Mouse (Mus musculus): ENCODE results near the gene Asic2.
A peak's percentile ranks its signal among the peaks of the same experiment; 100 is the strongest.

The Asic2 gene

GRCm38 (mm10) chr11:81750016-81750415, 218.2 kb downstream of the Asic2 start:
- no peak for DNase-seq (ENCODE audit: low spot score)

DNA sequence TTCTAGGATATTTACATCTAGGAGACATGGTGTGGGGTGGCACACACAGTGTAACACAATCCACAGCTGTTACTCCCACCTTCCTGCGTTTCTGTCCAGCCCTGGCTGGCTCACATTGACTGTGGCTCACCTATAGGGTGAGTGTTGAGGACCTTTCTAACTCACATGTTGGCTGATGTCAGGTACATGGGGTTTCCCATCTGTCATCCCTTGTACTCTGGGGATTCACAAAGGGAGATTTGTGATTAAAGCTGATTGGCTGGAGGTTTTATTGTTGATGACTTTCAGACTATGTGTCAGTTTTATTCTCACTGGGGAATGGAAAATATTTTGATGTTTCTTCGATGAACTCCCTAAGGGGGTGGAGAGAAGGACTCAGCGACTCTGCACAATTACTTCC, 229.3 kb downstream of the Asic2 start:
- no peak for DNase-seq (ENCODE audit: low spot score)

DNA sequence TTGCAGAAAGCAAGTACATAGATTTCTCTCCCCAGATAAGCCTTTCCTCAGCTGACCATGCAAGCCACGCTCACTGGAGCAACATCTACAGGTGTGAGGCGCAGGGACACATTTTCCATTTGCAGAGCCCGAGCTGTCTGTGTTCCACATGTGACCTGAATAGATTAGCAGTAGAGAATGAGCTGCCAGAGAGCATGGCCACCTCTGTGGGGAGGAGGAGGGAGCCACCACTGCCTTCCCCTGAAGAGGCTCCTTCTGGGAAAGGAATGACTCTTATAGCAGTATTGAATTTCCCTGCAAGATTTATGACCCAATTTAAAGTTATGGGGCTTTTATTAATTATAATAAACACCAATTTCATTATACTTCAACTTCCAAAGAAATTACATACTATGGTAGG, 230.5 kb downstream of the Asic2 start:
- DNase-seq (ENCODE audit: low spot score), result no peak

DNA sequence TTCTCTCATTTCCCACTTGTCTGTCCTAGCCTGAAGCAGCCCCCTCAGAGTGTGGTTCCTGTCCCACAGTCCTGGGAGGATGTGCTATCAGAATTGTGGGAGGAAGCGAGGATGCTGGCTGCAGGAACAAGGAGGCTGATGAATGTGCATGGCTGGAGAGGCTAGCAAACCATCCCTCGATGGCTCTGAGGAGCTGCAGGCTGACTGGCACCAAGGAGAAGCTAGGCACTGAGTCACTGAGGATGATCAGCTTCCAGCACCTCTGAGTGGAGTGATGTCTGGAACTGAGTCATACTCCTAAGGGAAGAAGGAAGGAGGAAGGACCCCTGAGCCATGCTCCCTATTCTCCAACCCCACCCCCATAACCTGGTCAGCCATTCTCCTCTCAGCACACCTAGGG, 246.2 kb downstream of the Asic2 start:
- DNase-seq (ENCODE audit: low spot score), result no peak

- DNase-seq (ENCODE audit: low spot score), result no peak
Observed at GRCm38 (mm10) chr11:81714801-81715200, 253.5 kb downstream of the Asic2 start.

DNA sequence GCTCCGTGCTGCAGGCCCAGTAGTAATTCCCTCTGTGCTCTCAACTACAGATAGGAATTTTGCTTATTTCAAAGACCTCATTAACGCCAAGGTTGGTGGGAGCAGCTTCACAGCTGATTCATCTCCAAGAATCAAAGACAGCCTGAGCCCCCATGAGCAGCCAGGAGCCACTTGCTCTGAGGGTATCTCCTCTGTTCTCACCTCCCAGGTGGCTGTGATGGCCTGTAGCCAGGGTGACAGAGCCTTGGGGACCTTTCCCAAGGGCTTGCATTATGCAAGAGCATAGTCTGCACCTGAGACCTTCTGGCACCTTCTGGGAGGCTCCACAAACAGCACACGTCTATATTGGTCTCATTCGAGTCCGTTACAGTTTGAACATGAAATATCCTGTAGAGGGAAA, 261.3 kb downstream of the Asic2 start:
- no peak for DNase-seq (ENCODE audit: low spot score)

DNA sequence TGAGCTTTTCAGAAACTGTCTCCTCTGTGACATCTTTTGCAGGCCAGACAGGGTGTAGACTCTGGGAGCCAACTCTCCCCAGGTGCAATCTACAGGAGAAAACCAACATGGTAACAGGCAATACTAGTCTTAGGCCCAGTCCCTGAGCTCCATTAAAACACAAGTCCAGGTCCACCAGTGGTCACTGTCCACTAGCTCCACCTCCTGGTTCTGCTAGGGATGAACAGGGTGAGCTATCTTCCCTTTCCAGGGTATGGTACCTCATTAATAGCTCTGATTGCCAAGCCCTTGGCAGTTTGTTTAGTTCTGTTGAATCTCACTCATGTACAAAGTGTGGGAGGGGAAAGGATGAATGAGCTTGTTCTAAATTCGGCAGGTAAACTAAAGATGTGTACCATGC, 270.2 kb downstream of the Asic2 start:
- no peak for DNase-seq (ENCODE audit: low spot score)

DNA sequence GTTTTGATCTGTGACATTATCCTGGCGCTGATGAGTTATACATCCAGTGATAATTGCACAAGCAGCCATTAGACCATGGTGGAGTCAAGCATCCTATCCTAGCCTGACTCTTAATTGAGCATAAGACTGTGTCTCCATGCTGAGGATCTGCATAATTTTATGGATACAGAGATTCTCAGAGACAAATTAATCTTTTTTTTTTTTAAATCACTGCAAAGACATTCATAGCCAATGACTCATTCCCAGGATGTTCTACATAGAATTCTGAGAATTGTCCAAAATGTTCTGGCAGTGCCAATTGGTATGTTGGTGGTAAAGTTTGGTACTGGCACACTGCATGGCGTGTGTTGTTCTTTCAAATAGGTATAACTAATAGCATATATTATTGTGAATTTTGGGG, 272.8 kb downstream of the Asic2 start:
- DNase-seq (ENCODE audit: low spot score), result no peak

- DNase-seq (ENCODE audit: low spot score), result no peak
Observed at GRCm38 (mm10) chr11:81680511-81680910, 287.7 kb downstream of the Asic2 start.

DNA sequence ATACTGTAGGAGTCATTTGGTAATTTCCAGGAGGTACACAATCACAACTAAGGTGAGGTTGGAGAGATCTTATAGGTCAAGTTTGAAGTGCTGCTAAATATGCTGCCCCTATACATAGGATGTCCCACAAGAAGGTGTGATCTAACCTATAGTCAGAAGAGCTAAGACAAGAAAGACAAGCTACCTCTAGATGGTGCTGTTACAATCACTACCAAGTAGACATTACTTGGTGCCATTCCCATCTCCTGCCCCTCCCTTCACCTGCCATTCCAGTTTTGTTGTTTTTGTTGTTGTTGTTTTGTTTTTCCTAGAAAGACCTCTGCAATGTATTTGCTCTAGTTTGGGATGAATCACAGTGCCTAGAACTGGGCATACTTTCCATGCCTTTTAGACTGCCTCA, 296.5 kb downstream of the Asic2 start:
- no peak for DNase-seq (ENCODE audit: low spot score)

GRCm38 (mm10) chr11:81670436-81670835, 297.8 kb downstream of the Asic2 start:
- DNase-seq (ENCODE audit: low spot score), result no peak

GRCm38 (mm10) chr11:81658850-81659249, 309.4 kb downstream of the Asic2 start:
- DNase-seq (ENCODE audit: low spot score), result no peak

DNA sequence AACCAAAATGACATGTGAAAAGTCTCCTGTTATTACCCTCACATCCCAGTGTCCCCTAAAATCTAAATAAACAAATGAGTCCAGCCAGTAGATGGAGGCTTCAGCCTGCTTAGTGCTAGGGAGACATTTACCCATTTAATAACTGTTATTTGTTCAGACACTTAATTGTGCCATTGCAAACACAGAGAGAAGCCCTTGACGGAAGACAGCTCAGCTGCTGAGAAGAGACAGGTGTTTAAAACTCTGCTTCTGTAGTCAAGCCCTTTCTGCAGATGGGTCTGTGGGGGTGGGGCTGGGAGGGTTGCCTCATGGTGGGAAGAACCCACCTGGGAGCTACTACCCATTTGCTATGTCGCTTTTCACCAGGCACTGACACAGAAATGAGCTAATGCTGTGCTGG, 311.1 kb downstream of the Asic2 start:
- DNase-seq (ENCODE audit: low spot score), result no peak

DNA sequence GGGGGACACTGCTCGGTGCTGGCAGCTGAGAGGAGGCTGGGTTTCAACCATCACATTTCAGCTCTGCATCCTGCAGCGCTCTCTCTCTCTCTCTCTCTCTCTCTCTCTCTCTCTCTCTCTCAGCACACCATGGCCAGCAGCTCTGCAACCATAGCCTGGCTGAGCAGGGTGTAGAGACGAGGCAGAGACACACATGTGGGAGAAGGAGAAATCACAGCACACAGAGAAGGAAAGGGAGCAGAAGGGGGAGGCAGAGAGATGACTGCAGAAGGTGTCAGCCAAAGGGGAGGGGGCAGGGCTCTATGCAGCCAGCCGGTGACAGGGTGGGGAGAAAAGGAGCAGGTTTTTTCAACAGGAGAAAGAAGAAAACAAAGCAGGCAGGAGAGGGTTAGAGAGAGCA, 320.4 kb downstream of the Asic2 start:
- DNase-seq (ENCODE audit: low spot score), result no peak

DNA sequence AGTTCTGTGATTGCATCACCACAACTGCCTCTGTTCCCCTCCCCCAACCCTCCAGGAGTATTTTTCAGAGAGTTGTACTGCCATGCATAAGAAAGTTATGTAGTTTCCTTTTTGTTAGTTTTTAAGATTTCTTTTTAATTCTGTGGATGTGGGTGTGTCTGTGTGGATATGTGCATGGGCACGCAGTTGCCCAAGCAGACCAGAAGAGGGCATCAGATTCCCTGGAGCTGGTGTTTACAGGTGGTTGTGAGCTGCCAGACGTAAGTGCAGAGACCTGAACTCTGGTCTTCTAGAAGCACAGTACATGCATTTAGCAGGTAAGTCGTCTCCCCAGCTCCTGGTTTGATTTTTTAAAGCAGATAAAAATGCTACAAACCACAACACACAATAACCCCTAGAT, 322.7 kb downstream of the Asic2 start:
- no peak for DNase-seq (ENCODE audit: low spot score)

- DNase-seq (ENCODE audit: low spot score), result no peak
Observed at GRCm38 (mm10) chr11:81636356-81636755, 331.9 kb downstream of the Asic2 start.

- DNase-seq (ENCODE audit: low spot score), result peak; percentile 33
Observed at GRCm38 (mm10) chr11:81634360-81635350, 333.6 kb downstream of the Asic2 start.

GRCm38 (mm10) chr11:81625199-81625598, 343.1 kb downstream of the Asic2 start:
- no peak for DNase-seq (ENCODE audit: low spot score)

GRCm38 (mm10) chr11:81620516-81620915, 347.7 kb downstream of the Asic2 start:
- DNase-seq (ENCODE audit: low spot score), result no peak

DNA sequence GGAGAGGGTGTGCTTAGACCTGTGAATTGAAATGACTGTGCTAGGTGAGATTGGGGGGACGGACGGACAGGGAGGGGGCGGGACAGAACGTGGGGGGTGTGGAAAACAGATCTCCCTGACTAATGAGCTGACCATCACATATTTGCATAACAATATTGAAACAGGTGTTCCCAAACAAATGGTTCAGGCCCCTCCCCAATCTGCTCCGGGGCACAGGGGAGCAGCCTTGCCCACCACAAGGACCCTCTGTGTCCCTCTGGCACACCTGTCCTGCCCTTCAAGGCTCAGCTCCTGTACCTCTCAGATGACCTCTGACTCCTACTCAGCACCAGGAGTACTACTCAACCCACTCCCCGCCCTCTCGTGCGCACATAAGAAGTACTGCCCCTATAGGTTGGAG, 351.8 kb downstream of the Asic2 start:
- DNase-seq (ENCODE audit: low spot score), result no peak

DNA sequence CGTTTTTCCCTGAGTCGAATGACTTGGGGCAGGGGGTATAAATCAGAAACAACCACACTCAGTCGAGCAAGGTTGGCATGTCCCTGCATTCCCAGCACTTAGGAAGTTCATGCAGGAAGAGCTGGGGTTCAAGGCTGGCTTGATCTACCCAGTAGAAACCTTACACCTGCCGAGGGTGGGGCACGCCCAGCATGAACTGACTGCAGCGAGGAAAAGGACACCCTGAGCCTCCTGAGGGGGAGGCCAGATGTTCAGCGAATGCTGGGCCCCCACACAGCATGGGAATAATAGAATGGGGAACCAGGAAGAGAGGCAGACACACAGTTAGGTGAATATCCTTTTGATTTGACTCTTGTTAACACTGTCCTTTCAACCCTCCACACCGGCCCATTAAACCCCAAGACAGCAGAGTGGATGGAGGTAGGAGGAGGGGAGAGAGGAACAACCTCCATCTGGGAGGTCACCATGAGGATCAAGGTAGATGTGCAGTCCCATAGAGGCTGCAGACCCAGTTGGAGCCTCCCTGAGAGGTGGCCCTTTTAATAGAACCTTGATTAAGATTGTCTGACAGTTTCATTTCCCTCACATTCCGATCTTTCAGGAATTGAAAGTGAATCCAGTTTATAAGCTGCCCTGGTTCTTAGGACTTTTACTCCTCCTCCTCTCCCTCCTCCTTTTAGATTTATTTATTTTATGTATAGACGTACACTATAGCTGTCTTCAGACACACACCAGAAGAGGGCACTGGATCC, 354.2 kb downstream of the Asic2 start:
- DNase-seq (ENCODE audit: low spot score), result no peak

DNA sequence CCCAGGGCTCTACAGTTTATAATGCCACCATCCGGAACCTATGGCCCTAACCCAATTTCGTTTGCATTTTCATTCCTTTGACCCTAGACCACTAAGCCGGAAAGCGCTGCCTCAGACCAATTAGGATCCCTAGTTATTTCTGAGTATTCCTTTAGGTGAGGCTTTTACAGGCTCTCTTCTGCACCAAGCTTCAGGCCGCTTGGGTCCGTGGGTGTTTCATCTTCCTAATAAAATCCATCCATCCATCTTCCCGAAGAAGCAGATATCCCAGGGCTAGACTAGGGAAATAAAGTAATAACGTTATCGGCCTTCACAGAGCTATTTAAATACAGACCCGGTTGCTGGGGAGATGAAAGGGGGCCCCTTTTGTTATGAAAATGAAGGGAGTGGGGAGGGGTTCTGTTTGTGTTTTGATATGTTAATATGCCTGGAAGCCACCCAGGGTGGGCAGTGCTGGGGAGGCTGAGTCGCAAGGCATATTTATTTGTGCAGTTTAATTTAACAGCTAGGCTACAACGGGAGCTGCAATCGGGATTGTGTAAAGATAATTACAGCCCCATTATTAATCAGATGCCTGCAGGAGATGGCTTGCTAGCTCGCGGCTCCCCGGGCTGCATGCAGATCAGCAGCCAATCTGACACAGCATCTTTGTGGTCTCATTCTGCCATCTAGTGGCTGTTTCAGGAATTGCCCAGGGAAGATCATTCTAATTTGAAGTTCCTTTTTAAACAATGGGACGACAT, 355.3 kb downstream of the Asic2 start:
- peak; percentile 83 for DNase-seq (ENCODE audit: low spot score)

Measured in adipocyte (in vitro differentiated cells).